Mouse (Mus musculus) limb, embryonic 13.5 days (tissue): ENCODE measurements around the gene 1810024B03Rik. TPM values are rescaled to one million over a fixed set of nuclear protein-coding genes. Genes with fewer than 3 reads are reported as not detected.
A peak's percentile ranks its signal among the peaks of the same experiment; 100 is the strongest.

Source experiments
- ATAC-seq: fragments of 200-750 bp; cut with Nextera tagmentation; 2 replicates; pipeline ENCODE4 v1.8.0; 2017; ENCODE audit warnings: low read depth, moderate number of reproducible peaks, moderate TSS enrichment; ENCODE audit not compliant: low FRiP score
- H3K27ac ChIP-seq: fragments of 300-500 bp; sonication (generic); 2 replicates; pipeline ENCODE4 v1.5.1; 2015; ENCODE audit warnings: inconsistent platforms, mild to moderate bottlenecking, moderate library complexity
- H3K27me3 ChIP-seq: fragments of 300-500 bp; sonication (generic); 2 replicates; pipeline ENCODE4 v1.6.1; 2015; ENCODE audit warnings: mild to moderate bottlenecking, inconsistent platforms
- H3K36me3 ChIP-seq: fragments of 300-500 bp; sonication (generic); 2 replicates; pipeline ENCODE4 v1.6.1; 2015; ENCODE audit warnings: inconsistent platforms, mild to moderate bottlenecking, moderate library complexity
- H3K4me1 ChIP-seq: fragments of 300-500 bp; sonication (generic); 2 replicates; pipeline ENCODE4 v1.6.1; 2015; ENCODE audit warnings: inconsistent platforms
- H3K4me2 ChIP-seq: fragments of 300-500 bp; sonication (generic); replicated peaks from 2 replicates; pipeline ENCODE4 v1.6.1; 2015; ENCODE audit warnings: inconsistent platforms, mild to moderate bottlenecking, moderate library complexity
- H3K4me3 ChIP-seq: fragments of 300-500 bp; sonication (generic); 2 replicates; pipeline ENCODE4 v1.5.1; 2015; ENCODE audit warnings: moderate library complexity, mild to moderate bottlenecking, inconsistent platforms
- H3K9ac ChIP-seq: fragments of 300-500 bp; sonication (generic); 2 replicates; pipeline ENCODE4 v1.6.1; 2015; ENCODE audit warnings: mild to moderate bottlenecking, inconsistent platforms
- H3K9me3 ChIP-seq: fragments of 300-500 bp; sonication (generic); 2 replicates; pipeline ENCODE4 v1.6.1; 2016; ENCODE audit warnings: inconsistent platforms
- WGBS: fragments of 180-500 bp; shearing (Covaris S2); methylation state at CpG from one replicate; pipeline ENCODE4 v1.1.7; 2015; 5-methylcytosine and 5-hydroxymethylcytosine counted together
- polyA plus RNA-seq: library from polyadenylated mRNA; unstranded; fragments of >200 nt; fragmentation: Nextera tagmentation; extraction: Ambion mirVana; gene quantifications from 2 replicates; pipeline ENCODE4 v1.2.1, GENCODE M21; 2015

1810024B03Rik gene
- polyA plus RNA-seq, result 2.3 and 2.4 TPM in 2 replicates

- Histone ChIP-seq H3K4me1 (peaks cover 10% of the 10 kb centered on the region), H3K9me3 (no peaks in the 10 kb centered on the region), H3K27me3 (no peaks in the 10 kb centered on the region), H3K4me2 (peak within 1 kb of the TSS; percentile 95), H3K36me3 (peaks cover 33% of the 10 kb centered on the region), H3K9ac (peak within 1 kb of the TSS; percentile 88), H3K27ac (peak within 1 kb of the TSS; percentile 72; the same call in 1 of the 2 replicates), H3K4me3 (peak within 1 kb of the TSS; percentile 92)
- peak; percentile 98 for ATAC-seq
- WGBS, result 12% methylated on average over 36 of the region's 36 CpGs
Measured at GRCm38 (mm10) chr2:127207547-127208451, at the start of gene 1810024B03Rik, which contains the start of gene Snrnp200. TSS of gene 1810024B03Rik (minus strand) at chr2:127208280. TSS of gene Snrnp200 (plus strand) at chr2:127208386.

DNA sequence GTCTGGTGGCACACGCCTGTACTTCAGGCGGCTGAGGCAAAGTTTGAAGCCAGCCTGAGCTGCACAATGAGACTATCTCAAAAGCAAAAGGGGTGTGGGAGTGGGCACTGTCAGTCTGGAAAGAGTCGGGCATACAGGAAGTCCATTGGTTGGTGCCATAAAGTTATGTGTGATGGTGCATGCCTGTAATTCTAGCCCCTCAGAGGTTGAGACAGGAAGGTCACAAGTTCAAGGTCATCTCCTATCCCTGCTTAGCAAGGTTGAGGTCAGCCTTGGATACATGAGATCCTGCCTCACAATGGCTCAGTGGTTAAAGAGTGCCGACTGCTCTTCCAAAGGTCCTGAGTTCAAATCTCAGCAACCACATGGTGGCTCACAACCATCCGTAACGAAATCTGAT is 47.2 kb upstream of the 1810024B03Rik start:
- WGBS, result 82% methylated on average over 6 of the region's 6 CpGs
- Histone ChIP-seq H3K4me3 (no peak overlapping the region), H3K4me1 (no peaks in the 10 kb centered on the region), H3K4me2 (no peak overlapping the region), H3K9me3 (no peaks in the 10 kb centered on the region), H3K36me3 (peaks cover 43% of the 10 kb centered on the region), H3K27ac (no peak overlapping the region), H3K27me3 (no peaks in the 10 kb centered on the region), H3K9ac (no peak overlapping the region)
- no peak for ATAC-seq

DNA sequence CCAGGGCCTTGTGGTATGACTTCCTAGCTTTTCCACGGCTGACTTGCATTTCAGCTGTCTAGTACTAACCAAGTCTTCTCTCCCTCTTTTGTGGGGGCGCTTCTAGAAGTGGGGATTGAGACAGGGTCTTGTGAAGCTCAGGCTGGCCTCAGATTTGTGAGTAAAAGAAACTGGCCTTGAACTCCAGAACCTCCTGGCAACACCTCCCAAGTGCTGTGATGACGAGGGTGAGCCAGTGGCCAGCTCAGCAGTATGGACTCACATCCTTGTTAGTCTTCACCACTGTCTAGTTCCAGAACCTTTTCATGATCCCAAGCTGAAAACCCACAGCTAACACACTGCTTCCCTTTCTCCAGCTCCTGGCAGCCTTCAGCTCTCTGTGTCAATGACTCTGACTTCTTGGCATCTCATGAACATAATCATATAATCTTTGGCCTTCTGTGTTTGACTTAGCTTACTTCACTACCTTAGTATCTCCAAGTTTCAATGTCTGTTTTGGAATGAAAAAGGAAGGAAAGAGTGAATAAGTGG is 46.6 kb upstream of the 1810024B03Rik start:
- H3K4me2 ChIP-seq, result no peak overlapping the region
- no peaks in the 10 kb centered on the region for H3K4me1 ChIP-seq
- no peaks in the 10 kb centered on the region for H3K27me3 ChIP-seq
- H3K27ac ChIP-seq, result no peak overlapping the region
- H3K36me3 ChIP-seq, result peaks cover 38% of the 10 kb centered on the region
- no peak overlapping the region for H3K4me3 ChIP-seq
- no peak for ATAC-seq
- no peak overlapping the region for H3K9ac ChIP-seq
- 80% methylated on average over 3 of the region's 3 CpGs for WGBS
- H3K9me3 ChIP-seq, result no peaks in the 10 kb centered on the region

GRCm38 (mm10) chr2:127252787-127253186 is 44.7 kb upstream of the 1810024B03Rik start:
- H3K9ac ChIP-seq, result no peak overlapping the region
- no peak for ATAC-seq
- peaks cover 20% of the 10 kb centered on the region for H3K36me3 ChIP-seq
- H3K27me3 ChIP-seq, result no peaks in the 10 kb centered on the region
- no peak overlapping the region for H3K27ac ChIP-seq
- WGBS, result 69% methylated on average over 5 of the region's 5 CpGs
- H3K4me1 ChIP-seq, result peaks cover 11% of the 10 kb centered on the region
- H3K9me3 ChIP-seq, result no peaks in the 10 kb centered on the region
- H3K4me2 ChIP-seq, result no peak overlapping the region
- no peak overlapping the region for H3K4me3 ChIP-seq

DNA sequence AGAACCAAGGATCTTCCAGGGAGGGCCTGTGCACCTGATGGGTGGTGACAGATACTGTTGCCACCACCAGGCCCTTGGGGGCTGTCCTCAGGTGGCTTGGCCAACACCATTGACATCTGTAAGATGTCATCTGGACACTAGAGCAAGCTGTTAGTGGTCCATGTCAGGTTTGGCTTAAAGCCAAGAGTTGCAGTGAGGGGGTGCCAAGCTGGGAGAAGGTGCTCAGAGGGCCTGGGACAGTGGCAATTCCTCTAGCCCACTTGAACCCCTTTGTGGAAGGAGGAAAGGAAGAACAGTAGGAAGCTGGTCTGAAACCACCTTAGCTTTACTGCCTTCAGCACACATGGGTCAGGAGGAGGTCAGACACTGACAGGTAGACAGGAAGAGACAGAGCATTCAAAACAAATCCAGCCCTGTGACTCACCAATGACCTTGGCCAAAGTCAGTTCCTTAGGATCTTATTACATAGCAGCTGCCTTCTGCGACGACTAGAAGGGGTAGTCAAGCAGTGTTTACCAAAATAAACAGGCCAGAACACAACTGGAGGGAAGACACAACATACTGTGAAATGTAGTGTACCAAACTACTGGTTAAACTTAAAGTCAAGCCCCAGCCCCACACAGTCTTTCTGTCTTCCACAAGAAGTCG is 43.9 kb upstream of the 1810024B03Rik start:
- peak overlapping the region; percentile 19 for H3K9ac ChIP-seq
- no peak overlapping the region for H3K4me3 ChIP-seq
- WGBS, result 64% methylated on average over 3 of the region's 3 CpGs
- H3K27me3 ChIP-seq, result no peaks in the 10 kb centered on the region
- H3K4me2 ChIP-seq, result no peak overlapping the region
- ATAC-seq, result no peak
- peaks cover 12% of the 10 kb centered on the region for H3K36me3 ChIP-seq
- peaks cover 12% of the 10 kb centered on the region for H3K4me1 ChIP-seq
- H3K27ac ChIP-seq, result no peak overlapping the region
- no peaks in the 10 kb centered on the region for H3K9me3 ChIP-seq

GRCm38 (mm10) chr2:127251457-127251856 is 43.4 kb upstream of the 1810024B03Rik start:
- Histone ChIP-seq H3K27me3 (no peaks in the 10 kb centered on the region), H3K27ac (no peak overlapping the region), H3K9ac (peak overlapping the region; percentile 19), H3K4me2 (no peak overlapping the region), H3K36me3 (peaks cover 7% of the 10 kb centered on the region), H3K4me3 (no peak overlapping the region), H3K9me3 (no peaks in the 10 kb centered on the region), H3K4me1 (peaks cover 17% of the 10 kb centered on the region)
- WGBS, result 83% methylated on average over 3 of the region's 3 CpGs
- ATAC-seq, result no peak

GRCm38 (mm10) chr2:127250291-127251008 is 42.4 kb upstream of the 1810024B03Rik start:
- H3K27me3 ChIP-seq, result no peaks in the 10 kb centered on the region
- H3K27ac ChIP-seq, result no peak overlapping the region
- peaks cover 10% of the 10 kb centered on the region for H3K36me3 ChIP-seq
- H3K4me3 ChIP-seq, result no peak overlapping the region
- H3K9me3 ChIP-seq, result no peaks in the 10 kb centered on the region
- no peak overlapping the region; the same call in 1 of the 2 replicates for H3K9ac ChIP-seq
- ATAC-seq, result no peak
- peaks cover 20% of the 10 kb centered on the region for H3K4me1 ChIP-seq
- 93% methylated on average over 9 of the region's 9 CpGs for WGBS
- no peak overlapping the region for H3K4me2 ChIP-seq

GRCm38 (mm10) chr2:127248334-127249004 is 40.4 kb upstream of the 1810024B03Rik start:
- ATAC-seq, result peak; percentile 64
- Histone ChIP-seq H3K4me1 (peaks cover 20% of the 10 kb centered on the region), H3K27me3 (no peaks in the 10 kb centered on the region), H3K36me3 (peaks cover 30% of the 10 kb centered on the region), H3K27ac (peak overlapping the region; percentile 48; the same call in 1 of the 2 replicates), H3K9me3 (no peaks in the 10 kb centered on the region), H3K9ac (peak overlapping the region; percentile 87), H3K4me2 (peak overlapping the region; percentile 100), H3K4me3 (peak overlapping the region; percentile 91)
- under 1% methylated on average over 39 of the region's 39 CpGs for WGBS

GRCm38 (mm10) chr2:127247592-127248333 is 39.7 kb upstream of the 1810024B03Rik start, which contains the start of the genes Ciao1 and Tmem127:
TSS of gene Ciao1 (minus strand) at chr2:127247816.
TSS of gene Tmem127 (plus strand) at chr2:127247908.
- under 1% methylated on average over 50 of the region's 53 CpGs for WGBS
- H3K4me3 ChIP-seq, result peak within 1 kb of the TSS; percentile 91
- H3K4me2 ChIP-seq, result peak within 1 kb of the TSS; percentile 100
- peak; percentile 99 for ATAC-seq
- H3K9me3 ChIP-seq, result no peaks in the 10 kb centered on the region
- H3K36me3 ChIP-seq, result peaks cover 33% of the 10 kb centered on the region
- no peaks in the 10 kb centered on the region for H3K27me3 ChIP-seq
- peak within 1 kb of the TSS; percentile 48; the same call in 1 of the 2 replicates for H3K27ac ChIP-seq
- peak within 1 kb of the TSS; percentile 90 for H3K9ac ChIP-seq
- H3K4me1 ChIP-seq, result peaks cover 20% of the 10 kb centered on the region

DNA sequence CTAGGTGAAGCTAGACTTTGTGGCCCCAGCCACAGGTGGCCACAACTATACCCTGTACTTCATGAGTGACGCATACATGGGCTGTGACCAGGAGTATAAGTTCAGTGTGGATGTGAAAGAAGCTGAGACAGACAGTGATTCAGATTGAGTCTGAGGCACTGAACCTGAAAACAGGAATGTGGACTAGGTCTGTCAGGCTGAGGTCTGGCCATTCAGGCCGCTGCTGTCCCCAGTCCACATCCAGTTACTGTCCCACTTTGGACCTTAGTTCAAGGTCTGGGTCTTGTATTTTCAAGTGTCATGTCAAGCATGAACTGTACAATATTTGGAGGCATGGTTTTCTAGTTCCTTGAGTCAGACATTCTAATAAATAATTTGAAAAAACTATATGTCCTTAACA is 32.0 kb upstream of the 1810024B03Rik start:
- Histone ChIP-seq H3K4me3 (no peak overlapping the region), H3K9ac (no peak overlapping the region), H3K4me2 (no peak overlapping the region), H3K27me3 (no peaks in the 10 kb centered on the region), H3K36me3 (peaks cover 88% of the 10 kb centered on the region), H3K27ac (no peak overlapping the region), H3K9me3 (no peaks in the 10 kb centered on the region), H3K4me1 (no peaks in the 10 kb centered on the region)
- WGBS, result 95% methylated on average over 2 of the region's 2 CpGs
- no peak for ATAC-seq
